ENCODE assay signal across 18 mouse cellular contexts in the genomic region with DNA sequence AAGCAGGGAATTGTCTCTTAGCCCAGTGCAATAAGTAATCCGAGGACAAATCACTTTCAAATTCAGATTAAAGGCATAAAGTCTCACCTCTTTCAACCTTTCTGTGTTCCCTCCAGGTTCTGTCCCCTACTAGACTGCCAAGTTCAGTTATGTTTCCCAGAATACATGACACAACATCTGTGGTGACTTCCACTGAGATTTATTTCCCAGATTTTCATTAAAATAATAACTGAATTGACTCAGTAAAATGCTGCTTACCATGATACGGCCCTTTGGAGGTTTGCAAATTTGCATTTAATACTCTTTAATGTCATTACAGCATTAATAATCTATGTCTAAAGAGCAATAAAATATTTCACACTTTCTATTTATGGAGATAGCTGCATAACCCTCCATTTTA.
"Had no signal": no experiment of that assay in that cellular context is flagged by ENCODE, and none has a peak within 500 bp of the region (broad histone marks: within the 10 kb centered on the region; RNA-seq: fewer than 3 reads in every experiment).

No protein-coding gene starts in this region.

- H3K9me3 ChIP-seq: midbrain, embryonic 13.5 days; neural tube, embryonic 12.5 days had no signal

- H3K4me3 ChIP-seq: liver, embryonic 12.5 days; midbrain, embryonic 13.5 days; myocyte; neural tube, embryonic 12.5 days had no signal

- H3K36me3 ChIP-seq: liver, embryonic 12.5 days; midbrain, embryonic 13.5 days; neural tube, embryonic 12.5 days had no signal

- H3K27ac ChIP-seq: liver, embryonic 12.5 days; liver, embryonic 14.5 days; midbrain, embryonic 13.5 days; neural tube, embryonic 12.5 days had no signal

- H3K4me2 ChIP-seq: liver, embryonic 12.5 days; lung, embryonic 14.5 days; midbrain, embryonic 11.5 days; midbrain, embryonic 13.5 days; neural tube, embryonic 12.5 days had no signal

- ATAC-seq: liver, embryonic 12.5 days; midbrain, embryonic 13.5 days had no signal

- H3K4me1 ChIP-seq: liver, embryonic 12.5 days; midbrain, embryonic 13.5 days; neural tube, embryonic 12.5 days had no signal

- DNase-seq: lung, adult 18-20 months; lung, embryonic 14.5 days; lung, postnatal 10 days; lung, postnatal 4 days; retina, postnatal 1 day; right cerebral cortex, adult 18-20 months; right cerebral cortex, postnatal 25 days; right cerebral cortex, postnatal 4 days; spleen, adult 18-20 months; thymus, adult 18-20 months; thymus, postnatal 14 days; thymus, postnatal 36 days had no signal

- H3K27me3 ChIP-seq: liver, embryonic 12.5 days; midbrain, embryonic 13.5 days; neural tube, embryonic 12.5 days had no signal

- H3K9ac ChIP-seq: liver, embryonic 12.5 days; liver, embryonic 14.5 days; lung, embryonic 14.5 days; midbrain, embryonic 13.5 days; neural tube, embryonic 12.5 days had no signal
